Mouse (Mus musculus): ENCODE data around the gene Retreg1.

- TF ChIP-seq HCFC1 (IDR thresholded peaks at IDR 0.05; ENCODE audit: borderline replicate concordance, insufficient read depth, low read length) (no peak), ZC3H11A (IDR thresholded peaks at IDR 0.05; ENCODE audit: borderline replicate concordance, low read depth, low read length) (no peak), CHD2 (IDR thresholded peaks at IDR 0.05; ENCODE audit: low read depth, low read length) (no peak)
Observed at GRCm38 (mm10) chr15:25826531-25826961, 16.4 kb upstream of the Retreg1 start.
